Mouse (Mus musculus) kidney, postnatal 25 days (tissue): Measurements from ENCODE around the gene Kalrn.

Experiments
- DNase-seq, 2 experiments: peaks; one replicate each; pipeline ENCODE4 v3.0.0; 2021; ENCODE audit warnings: mixed read lengths in 2 of 2

Gene Kalrn

DNA sequence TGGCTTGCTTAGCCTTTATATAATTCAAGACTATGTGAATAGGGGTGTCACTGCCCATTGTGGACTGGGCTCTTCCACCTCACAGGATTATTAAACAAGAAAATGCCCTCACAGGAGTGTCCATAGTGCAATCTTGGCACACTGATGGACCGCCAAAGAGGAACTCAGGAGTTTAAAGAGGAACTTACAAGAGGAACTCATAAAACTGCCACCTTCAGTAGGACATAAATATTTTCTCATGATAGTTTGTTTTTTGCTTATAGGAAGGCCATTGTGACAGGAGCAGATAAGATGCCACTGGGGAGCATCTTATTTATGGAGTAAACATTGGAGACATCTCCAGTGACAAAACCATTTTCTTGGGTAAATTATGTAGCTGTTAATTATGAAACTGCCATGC, 618.5 kb downstream of the Kalrn start:
- no peak for DNase-seq

DNA sequence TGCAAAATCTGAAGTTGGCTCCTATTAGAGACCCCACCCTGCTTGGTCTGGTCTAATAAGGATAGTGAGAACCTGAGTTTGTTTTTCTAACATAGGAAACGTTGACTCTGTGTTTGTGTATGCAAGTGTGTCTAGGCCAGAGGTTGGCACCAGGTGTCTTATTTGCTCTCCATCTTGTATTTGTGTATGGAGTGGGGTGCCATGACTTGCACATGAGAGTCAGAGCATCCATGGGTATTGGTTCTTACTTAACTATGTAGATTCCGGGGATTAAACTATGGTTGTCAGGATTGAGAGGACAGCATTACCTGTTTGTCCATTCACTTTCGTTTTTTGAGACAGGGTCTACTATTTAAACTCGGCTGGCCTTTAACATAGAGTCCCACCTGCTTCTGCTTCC, 620.3 kb downstream of the Kalrn start:
- no peak for DNase-seq

DNA sequence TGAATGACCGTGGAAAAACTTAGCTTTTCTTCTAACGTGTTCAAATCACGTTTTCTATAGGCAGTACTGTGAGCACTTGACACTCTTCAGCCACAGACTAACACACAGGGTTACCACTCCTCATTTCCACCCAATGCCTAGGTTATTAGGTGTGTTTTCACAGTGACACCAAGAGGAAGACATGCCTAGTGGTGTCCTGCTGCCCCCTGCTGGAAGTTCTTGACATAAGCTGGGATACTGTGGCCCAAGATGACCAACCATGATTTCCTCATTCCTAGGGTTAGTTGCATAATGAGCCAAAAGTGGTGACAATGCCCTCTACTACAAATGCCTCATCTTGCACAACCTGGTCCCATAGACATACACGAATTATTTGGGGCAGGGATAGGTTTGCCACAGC, 622.5 kb downstream of the Kalrn start:
- peak; percentile 89 to 96 for DNase-seq

DNA sequence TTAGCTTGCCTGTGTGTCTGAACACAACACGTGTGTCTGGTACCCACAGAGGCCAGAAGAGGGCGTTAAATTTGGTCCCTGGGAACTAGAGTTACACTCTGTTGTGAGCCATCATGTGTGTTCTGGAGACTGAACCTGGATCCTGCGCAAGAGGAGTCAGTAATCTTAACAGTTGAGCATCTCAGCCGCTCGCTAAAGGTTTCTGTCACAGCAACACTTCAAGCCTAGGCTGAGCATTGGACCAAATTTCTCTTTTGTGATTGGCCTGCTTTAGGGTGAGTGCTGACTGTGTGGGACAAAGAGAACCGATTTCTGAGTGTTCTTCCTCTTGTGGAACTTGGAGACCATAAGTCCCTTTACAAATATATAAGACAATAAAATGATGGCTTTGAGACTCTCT, 622.9 kb downstream of the Kalrn start:
- no peak for DNase-seq

DNA sequence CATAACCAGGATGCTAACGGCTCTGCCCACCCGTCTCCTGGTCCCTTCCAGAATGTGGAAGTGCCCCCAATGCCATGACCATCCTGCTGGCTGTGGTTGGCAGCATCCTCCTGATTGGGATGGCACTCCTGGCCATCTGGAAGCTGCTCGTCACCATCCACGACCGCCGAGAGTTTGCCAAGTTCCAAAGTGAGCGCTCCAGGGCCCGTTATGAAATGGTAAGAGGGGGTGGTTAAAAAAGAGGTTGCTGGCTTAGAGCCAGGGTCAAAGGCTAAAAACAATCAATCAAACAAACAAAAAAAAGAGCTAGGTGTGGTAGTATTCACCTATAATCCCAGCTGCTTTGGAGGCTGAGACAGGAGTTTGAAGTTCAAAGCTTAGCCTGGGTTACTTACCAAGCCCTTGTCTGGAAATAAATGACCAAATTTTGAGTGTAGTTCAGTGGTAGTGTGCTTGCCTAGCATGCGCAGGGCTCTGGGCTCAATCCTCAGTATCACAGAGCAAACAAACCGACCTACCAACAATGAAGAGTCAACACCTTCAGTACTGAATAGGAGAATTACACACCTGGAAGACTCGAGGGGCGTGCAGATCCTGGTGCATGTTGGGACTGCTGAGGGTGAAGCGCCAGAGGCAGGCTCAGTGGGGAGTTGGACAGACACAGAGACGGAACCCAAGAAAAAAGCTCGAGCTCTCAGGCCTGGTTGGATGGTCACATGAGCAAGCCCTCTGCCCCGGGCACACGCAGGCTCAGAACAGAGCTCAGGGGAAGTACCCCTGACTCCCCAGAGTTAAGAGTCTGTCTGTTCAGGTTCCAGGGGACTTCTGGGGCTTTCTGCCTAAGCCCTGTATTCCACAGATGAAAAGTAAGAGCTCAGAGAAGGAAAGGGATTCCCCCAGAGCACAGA, 625.4 kb downstream of the Kalrn start:
- peak in 1 of 2 experiments; percentile 57 for DNase-seq

DNA sequence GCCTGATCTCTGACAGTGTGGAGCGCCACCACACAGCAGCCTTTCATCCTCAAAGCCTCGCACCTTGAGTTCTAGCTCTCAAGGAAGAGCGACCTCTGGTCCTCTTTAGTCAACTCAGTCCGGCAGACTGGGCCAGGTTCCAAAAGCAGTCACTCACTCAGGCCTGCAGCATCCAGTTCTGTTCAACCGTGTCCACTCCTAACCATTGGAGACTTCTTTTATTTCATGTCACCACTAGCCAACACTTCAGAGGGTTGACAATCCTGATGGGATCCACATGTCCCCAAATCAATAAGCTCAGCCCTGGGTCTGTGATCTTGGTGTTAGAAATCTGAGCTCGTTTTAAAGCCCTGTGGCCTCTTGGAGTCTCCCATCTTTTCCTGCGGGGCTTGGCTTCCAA, 627.3 kb downstream of the Kalrn start:
- peak; percentile 79 to 87 for DNase-seq

DNA sequence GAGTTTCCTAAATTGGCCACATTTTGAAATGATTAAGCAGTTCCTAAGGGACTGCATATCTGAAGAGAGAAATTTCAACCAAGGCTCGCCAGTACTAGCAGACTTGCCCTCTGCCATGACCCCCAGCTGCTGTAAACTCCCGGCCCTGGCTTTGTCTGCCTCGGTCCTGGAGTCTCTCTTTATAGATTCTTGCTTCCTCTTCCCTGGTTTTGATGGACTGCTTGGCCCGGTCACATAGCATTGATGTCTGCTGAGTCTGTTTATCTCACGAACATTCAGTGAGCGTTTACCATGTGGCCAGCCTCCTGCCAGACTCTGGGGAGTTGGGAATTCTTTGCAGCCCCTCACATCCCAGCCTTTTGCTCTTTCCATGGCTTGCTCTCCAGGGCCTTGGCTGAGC, 628.6 kb downstream of the Kalrn start:
- peak; percentile 54 to 73 for DNase-seq

DNA sequence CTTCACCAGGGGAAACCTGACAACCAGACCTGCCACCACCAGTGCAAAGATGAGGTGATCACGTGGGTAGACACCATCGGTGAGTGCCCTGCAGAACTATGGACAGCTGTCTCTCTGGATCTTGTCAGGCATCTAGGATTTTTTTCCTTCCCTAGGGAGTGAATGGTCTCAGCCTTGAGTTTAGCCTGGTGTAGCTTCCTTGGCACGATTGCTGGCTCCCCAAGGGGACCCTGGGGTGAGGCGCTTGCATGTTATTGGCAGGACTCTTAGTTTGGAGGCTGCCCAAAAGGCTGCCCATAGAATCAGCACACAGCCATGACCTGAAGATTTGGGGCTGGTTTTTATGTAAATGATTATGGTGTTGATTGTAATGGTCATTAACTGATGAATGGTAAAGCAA, 629.2 kb downstream of the Kalrn start:
- DNase-seq = no peak

DNA sequence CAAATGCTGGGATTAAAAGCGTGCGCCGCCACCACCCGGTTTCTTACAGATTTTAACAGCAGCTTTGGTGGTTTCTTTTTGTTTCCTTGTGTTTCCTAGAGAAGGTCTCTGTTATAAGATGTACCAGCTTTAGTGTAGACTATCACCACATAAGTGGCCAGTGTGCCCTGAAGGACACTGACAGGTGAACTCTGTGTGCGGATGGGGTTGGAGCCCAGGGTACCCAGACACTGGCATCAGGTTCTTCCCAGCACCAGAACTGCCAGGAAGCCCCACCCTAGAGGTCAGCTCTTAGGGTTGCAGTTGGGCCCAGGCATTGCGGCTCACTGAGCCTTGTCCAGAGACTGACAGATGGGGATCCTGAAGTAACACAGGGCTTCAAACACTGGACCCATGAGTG, 629.9 kb downstream of the Kalrn start:
- DNase-seq = no peak

DNA sequence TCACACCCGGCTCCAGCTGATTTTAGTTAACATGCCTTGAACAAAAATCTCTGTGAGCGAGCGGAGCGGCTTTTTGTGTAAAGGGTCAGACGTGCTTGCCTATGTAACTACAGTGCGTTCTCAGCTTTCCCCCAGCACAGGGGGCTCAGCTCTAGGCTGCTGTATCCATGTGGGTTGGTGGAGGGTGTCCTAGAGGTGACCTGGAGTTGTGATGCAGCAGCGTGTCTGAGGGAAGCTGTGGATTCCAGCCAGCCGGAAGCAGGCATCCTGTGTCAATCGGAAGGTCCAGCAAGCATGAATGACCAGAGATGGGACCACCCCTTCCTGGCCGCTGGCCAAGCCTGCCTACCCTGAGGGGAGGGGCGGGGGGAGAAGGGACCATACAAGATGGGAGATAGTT, 631.0 kb downstream of the Kalrn start:
- DNase-seq = peak; percentile 88 to 91

DNA sequence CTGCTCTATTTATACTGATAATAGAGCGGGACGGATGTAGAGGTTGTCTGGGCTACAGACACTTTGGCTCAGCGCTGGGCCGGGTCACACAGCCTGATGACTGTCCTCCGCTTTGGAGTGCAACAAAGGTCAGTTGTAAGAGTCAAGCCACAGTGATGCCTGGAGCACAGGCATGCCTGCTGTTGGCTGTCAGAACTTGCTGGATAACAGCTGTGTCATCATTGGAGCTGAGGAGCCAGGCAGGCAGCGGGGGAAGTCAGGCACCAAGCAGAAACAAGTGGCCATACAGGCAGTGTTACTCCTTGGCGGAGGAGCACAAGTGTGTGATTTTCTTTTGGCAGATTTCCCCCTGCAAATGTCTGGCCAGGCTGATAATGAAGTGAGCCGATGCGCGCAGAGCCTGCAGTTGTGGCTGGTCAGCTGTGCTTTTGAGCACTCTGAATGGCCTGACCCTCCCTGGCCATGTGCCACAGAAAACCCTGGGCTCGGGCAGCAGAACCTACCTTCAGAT, 632.0 kb downstream of the Kalrn start:
- DNase-seq = peak; percentile 64 to 80

DNA sequence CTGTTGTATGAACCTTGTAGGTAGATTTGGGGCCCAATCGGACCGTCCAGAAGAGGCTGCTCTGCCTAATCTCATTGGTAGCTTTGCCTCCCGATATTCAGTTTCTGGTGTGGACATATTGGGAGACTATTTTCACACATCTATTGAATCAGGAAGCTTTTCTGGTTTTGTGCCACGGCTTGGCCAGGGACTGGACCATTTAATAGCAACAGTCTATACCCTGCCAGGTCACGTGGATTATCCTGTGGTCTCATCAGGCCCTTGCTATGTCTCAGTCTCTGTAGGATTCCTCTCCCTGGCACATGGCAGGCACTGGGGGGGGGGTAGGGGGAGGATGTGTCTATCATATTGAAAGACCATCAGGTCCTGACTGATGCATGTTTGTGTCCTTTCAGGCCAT, 633.2 kb downstream of the Kalrn start:
- no peak for DNase-seq

DNA sequence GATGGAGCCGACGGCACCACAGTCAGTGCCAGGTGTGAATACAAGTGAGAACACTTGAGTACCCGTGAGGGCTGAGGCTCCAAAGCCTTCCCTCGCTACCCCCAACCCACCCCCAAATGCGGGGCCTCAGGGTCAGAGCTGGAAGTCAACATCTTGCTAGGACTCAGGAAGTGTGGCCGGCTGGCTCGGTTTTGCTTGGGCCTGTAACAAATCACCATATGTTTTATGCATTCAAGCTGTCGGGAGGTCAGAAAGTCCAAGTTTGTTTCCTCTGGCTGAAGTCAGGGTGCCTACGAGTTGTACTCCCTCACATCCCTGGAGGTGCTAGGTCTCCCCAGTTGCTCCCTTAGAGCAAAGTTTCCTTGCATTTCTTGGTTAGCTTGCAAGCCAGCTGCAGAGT, 633.7 kb downstream of the Kalrn start:
- peak; percentile 48 to 66 for DNase-seq

DNA sequence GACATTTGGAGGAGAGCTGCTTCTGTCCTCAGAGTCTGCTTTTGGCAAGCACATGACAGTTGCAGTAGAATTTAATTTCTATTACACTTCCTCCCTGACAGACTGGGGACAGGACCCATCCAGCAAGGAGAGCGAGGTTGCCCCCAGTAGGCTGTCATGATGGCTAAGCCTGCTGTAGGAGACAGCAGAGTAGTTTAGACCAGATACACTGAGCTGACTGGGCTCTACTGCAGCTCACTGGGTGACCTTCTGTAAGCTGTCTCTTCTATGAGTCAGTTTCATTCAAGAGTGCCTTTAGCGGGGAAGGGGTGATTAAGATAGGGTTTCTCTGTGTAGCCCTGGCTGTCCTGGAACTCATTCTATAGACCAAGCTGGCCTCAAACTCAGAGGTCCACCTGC, 634.2 kb downstream of the Kalrn start:
- no peak for DNase-seq

DNA sequence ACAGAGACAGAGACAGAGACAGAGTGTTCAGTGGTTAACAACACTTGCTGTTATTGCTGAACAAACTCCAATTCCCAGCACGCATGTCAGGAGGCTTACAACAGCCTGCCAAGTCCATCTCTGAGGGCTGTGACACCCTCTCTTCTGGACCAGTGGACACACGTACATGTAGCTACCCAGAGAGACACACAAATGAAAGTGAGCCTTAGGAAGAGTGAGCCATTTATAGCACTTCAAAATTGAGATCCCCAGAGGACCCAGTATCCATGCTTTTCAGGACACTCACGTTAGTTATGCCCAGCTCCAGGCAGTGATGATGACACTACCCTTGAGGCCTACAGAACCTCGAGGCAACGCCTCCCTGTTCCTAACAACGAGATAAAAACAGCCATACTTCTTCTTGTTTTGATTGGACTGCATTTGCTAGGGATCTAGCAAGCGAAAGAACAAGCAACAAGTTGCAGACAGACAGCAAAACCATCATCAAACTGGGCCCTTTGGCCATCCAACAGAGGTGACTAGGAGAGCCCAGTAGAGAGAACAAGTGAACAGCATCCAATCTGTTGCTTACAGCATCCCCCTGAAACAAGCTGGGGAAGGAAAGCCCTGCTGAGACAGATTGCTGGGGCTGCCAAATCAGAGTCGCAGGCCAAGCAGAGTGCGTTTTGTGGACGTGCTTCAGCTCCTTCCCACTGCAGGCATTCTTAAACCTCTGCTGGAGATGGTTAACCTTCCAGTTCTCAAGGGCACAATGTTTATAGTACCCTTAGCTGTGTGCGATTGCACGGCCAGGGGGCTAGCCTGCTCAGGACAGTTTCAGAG, 634.8 kb downstream of the Kalrn start:
- no peak for DNase-seq

DNA sequence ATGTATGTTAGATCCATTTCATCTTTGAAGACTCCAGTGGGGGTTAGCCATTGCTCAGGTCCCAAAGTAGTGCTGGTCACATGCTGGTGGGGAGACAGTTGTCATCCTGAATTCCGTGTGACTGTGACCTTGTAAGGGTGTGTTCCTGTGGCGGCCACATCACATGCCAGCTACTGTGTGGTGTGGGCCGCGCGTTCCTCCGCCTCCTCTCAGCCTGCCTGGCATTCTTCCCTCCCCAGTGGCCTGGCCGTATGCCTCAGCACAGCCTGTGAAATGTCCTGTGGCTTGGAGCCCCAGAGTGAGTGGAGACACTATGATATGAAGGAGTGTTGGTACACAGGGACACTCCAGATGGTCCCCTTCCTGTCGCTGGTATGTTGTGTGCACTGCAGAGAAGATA, 635.8 kb downstream of the Kalrn start:
- peak; percentile 69 to 84 for DNase-seq

DNA sequence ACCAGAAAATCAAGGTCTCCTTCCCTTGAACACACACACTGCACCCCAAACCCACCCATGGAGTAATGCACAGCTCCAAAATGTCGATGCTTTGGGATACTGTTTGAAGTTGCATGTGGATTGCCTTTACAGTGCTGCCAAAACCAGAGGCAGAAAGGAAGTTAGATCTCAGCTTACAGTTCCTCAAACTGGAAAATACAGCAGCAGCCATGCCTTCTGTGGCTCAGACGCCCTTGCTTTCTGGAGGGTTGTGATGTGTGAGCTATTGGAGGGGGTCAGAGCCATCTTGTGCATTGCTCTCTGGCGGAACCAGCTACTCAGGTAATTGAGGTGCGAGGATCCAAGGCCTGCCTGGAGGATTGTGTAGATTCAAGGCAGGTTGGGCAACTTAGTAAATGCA, 636.4 kb downstream of the Kalrn start:
- no peak for DNase-seq

DNA sequence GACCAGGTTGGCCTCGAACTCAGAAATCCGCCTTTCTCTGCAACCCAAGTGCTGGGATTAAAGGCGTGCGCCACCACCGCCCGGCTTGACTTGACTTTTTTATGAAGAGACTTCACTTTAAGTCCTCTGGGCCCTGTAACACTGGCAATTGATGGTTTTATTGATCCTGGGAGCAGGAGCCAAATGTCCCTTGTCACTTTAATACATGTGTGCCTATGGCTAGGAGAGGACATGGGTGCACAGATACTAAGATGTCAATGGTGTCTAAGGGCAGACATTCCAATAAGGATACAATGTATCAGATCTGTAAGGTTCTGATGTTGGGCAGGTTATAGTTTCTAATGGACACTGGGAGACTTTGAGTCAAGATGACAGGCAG, 637.9 kb downstream of the Kalrn start:
- DNase-seq = no peak

DNA sequence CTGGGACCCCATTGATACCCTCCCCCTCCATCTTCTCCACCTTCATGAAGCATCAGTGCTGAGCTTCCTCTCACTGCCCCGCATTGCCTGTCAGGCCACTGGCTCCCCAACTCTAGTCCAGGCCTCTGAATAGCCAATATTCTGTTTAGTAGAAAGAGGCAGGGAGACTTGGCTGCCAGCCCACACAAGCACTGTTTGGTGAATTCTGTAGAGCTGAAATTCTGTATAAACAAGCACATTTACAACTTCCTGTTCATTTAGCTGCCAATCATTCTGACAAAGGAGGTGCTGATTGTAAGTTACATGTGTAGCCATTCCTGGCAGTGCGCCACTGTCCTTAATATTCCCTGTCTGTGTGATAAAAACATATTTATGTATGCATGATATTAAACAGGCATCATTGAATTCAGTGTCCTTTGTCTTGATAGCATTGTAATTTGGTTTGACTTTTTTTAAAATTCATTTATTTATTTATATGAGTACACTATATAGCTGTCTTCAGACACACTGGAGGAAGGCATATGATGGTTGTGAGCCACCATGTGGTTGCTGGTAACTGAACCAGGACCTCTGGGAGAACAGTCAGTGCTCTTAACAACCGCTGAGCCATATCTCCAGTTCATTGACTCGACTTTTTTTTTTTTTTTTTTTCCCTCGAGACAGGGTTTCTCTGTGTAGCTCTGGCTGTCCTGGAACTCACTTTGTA, 638.5 kb downstream of the Kalrn start:
- DNase-seq = peak; percentile 81 to 82

DNA sequence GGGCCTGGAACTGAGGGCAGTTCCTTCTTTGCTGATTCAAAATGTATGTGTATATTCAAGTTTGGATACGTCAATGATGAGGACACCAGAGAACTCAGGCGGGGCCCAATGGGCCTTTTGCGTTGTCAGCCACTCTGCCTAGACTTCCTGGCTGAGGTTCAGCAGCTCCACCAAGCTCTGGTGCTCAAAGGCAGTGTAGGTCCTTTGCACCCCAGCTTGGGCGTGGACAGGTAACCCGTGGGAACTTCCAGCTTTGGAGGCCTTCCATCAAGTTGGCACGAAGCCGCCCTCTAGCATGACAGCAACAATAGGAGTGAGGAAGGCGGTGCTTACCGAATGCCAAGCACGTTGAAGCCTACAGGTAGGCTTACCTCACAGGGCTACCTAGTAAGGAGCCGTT, 639.9 kb downstream of the Kalrn start:
- DNase-seq = no peak

DNA sequence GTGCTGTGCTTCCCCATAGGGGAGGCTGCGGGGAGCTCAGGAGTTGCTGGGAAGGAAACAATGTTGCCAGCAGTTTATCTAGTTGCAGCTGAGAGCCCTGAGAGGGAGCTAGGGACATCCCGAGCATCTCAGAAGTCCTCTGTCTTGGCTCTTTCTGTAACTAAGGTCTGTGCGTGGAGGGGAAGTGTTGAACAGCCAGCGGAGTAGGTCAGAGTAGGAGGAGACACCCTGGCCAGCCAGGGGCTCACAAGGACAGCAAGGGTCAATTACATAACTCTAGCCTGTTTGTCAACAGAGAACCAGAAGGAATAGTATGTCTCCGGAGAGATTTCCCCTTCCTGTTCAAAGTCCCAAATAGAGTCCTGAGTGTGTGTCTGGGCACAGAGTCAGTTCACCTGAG, 641.2 kb downstream of the Kalrn start:
- DNase-seq = peak; percentile 67 to 91

DNA sequence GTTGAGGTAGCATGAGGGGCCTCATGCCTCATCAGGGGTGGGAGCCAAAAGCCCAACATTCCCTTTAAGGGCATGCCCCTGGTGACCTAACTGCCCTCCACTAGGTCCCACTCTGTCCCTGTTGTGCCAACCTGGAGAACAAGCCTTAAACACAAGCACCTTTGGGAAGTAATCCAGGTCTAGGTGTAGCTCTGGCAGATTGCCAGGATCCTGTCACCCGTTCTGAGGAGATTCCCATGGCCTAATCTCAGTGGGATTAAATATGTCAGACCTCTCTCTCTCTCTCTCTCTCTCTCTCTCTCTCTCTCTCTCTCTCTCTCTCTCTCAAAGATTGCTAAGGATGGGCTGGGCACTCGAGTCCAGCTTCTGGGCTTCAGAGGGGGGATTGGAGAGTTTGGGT, 641.6 kb downstream of the Kalrn start:
- DNase-seq = peak; percentile 53 to 66

DNA sequence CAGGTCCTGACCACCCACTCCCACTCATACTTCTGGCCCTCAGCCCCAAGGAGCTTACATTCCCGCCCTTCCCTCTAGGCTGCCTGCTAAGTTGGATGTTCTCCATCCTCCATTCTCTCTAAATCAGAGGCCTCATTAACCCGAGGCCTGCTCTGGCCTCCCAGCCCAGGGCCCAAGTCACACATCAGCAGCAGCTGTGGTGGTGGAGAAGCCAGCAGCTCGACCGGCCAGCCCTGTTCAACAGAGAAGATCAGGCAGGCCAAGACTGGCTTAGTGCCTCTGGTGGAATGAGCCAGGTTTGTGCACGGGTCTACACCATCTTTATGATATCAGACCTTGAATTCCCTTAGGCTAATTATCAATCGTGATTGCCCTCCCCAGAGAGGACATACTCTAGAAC, 642.5 kb downstream of the Kalrn start:
- DNase-seq = no peak
